Mouse (Mus musculus): Measurements from ENCODE around the gene Wdr20. TPM values are rescaled to one million over a fixed set of nuclear protein-coding genes. Genes with fewer than 3 reads are reported as not detected.

The Wdr20 gene
- total and polyA plus RNA-seq, 2 experiments from 2014 or later = 16.2 to 38.7 TPM

- DNase-seq (ENCODE audit: low spot score) (peak; percentile 97), ATAC-seq (ENCODE audit: low FRiP score) (peak; percentile 95)
- TF ChIP-seq CTCF (IDR thresholded peaks at IDR 0.05) = no peak
- H3K36me3 ChIP-seq (ENCODE audit: insufficient read depth, low read length) = peaks cover 9% of the 10 kb centered on the region; the same call in 1 of the 2 replicates
- H3K27me3 ChIP-seq (ENCODE audit: insufficient read depth, low read length) = no peaks in the 10 kb centered on the region
- no peaks in the 10 kb centered on the region; the same call in 1 of the 2 replicates for H3K4me1 ChIP-seq (ENCODE audit: insufficient read depth, low read length)
- peak overlapping the region; percentile 99 for H3K4me3 ChIP-seq (ENCODE audit: low read depth, low read length)
- WGBS = under 1% methylated on average over 80 of the region's 89 CpGs
- peak overlapping the region; percentile 99 for H3K27ac ChIP-seq (ENCODE audit: low read depth, low read length)
- H3K9me3 ChIP-seq (ENCODE audit: low read length) = no peaks in the 10 kb centered on the region
- peak overlapping the region; percentile 78 for H3K4me2 ChIP-seq (ENCODE audit: low read depth, low read length, poor library complexity, severe bottlenecking)
- H3K9ac ChIP-seq (replicated peaks; ENCODE audit: low read length, poor library complexity, severe bottlenecking) = peak overlapping the region; percentile 100
These were observed 41.4 kb upstream of the Wdr20 start for GRCm38 (mm10) chr12:110696173-110696974.

- 47% methylated on average over 9 of the region's 9 CpGs for WGBS
- Histone ChIP-seq H3K27ac (ENCODE audit: low read depth, low read length) (peak overlapping the region; percentile 99), H3K4me2 (ENCODE audit: low read depth, low read length, poor library complexity, severe bottlenecking) (peak overlapping the region; percentile 78), H3K4me1 (ENCODE audit: insufficient read depth, low read length) (no peaks in the 10 kb centered on the region; the same call in 1 of the 2 replicates), H3K9ac (replicated peaks; ENCODE audit: low read length, poor library complexity, severe bottlenecking) (peak overlapping the region; percentile 75), H3K9me3 (ENCODE audit: low read length) (no peaks in the 10 kb centered on the region), H3K4me3 (ENCODE audit: low read depth, low read length) (peak overlapping the region; percentile 99), H3K36me3 (ENCODE audit: insufficient read depth, low read length) (0 out of 2 replicates have a peak, but pooled peaks cover 5% of the 10 kb centered on the region), H3K27me3 (ENCODE audit: insufficient read depth, low read length) (no peaks in the 10 kb centered on the region)
- no peak for DNase-seq (ENCODE audit: low spot score)
- no peak for TF ChIP-seq CTCF (IDR thresholded peaks at IDR 0.05)
- no peak for ATAC-seq (ENCODE audit: low FRiP score)
These were observed 40.8 kb upstream of the Wdr20 start for GRCm38 (mm10) chr12:110696975-110697400.

GRCm38 (mm10) chr12:110697457-110697856 lies 40.3 kb upstream of the Wdr20 start:
- Histone ChIP-seq H3K27me3 (ENCODE audit: insufficient read depth, low read length) (no peaks in the 10 kb centered on the region), H3K9me3 (ENCODE audit: low read length) (no peaks in the 10 kb centered on the region), H3K4me2 (ENCODE audit: low read depth, low read length, poor library complexity, severe bottlenecking) (no peak overlapping the region), H3K9ac (replicated peaks; ENCODE audit: low read length, poor library complexity, severe bottlenecking) (no peak overlapping the region), H3K27ac (ENCODE audit: low read depth, low read length) (no peak overlapping the region), H3K4me1 (ENCODE audit: insufficient read depth, low read length) (no peaks in the 10 kb centered on the region; the same call in 1 of the 2 replicates), H3K36me3 (ENCODE audit: insufficient read depth, low read length) (0 out of 2 replicates have a peak, but pooled peaks cover 5% of the 10 kb centered on the region), H3K4me3 (ENCODE audit: low read depth, low read length) (no peak overlapping the region)
- DNase-seq (ENCODE audit: low spot score) (no peak), ATAC-seq (ENCODE audit: low FRiP score) (no peak)
- WGBS = 71% methylated on average over 5 of the region's 5 CpGs
- TF ChIP-seq CTCF (IDR thresholded peaks at IDR 0.05) = no peak

- H3K4me2 ChIP-seq (ENCODE audit: low read depth, low read length, poor library complexity, severe bottlenecking) = no peak overlapping the region
These were observed 39.7 kb upstream of the Wdr20 start for GRCm38 (mm10) chr12:110698080-110698479.

GRCm38 (mm10) chr12:110698523-110699170 lies 39.1 kb upstream of the Wdr20 start:
- ATAC-seq (ENCODE audit: low FRiP score) (no peak), DNase-seq (ENCODE audit: low spot score) (no peak)
- Histone ChIP-seq H3K9me3 (ENCODE audit: low read length) (no peaks in the 10 kb centered on the region), H3K9ac (replicated peaks; ENCODE audit: low read length, poor library complexity, severe bottlenecking) (no peak overlapping the region), H3K4me2 (ENCODE audit: low read depth, low read length, poor library complexity, severe bottlenecking) (no peak overlapping the region), H3K4me3 (ENCODE audit: low read depth, low read length) (no peak overlapping the region), H3K27ac (ENCODE audit: low read depth, low read length) (no peak overlapping the region), H3K4me1 (ENCODE audit: insufficient read depth, low read length) (no peaks in the 10 kb centered on the region; the same call in 1 of the 2 replicates), H3K27me3 (ENCODE audit: insufficient read depth, low read length) (no peaks in the 10 kb centered on the region), H3K36me3 (ENCODE audit: insufficient read depth, low read length) (0 out of 2 replicates have a peak, but pooled peaks cover 5% of the 10 kb centered on the region)
- TF ChIP-seq CTCF (IDR thresholded peaks at IDR 0.05) = no peak
- WGBS = 47% methylated on average over 15 of the region's 15 CpGs

More at GRCm38 (mm10) chr12:110698080-110698479, 39.7 kb upstream of the Wdr20 start:
- Histone ChIP-seq H3K9me3 (ENCODE audit: low read length) (no peaks in the 10 kb centered on the region), H3K27ac (ENCODE audit: low read depth, low read length) (no peak overlapping the region), H3K4me1 (ENCODE audit: insufficient read depth, low read length) (no peaks in the 10 kb centered on the region; the same call in 1 of the 2 replicates), H3K9ac (replicated peaks; ENCODE audit: low read length, poor library complexity, severe bottlenecking) (no peak overlapping the region), H3K27me3 (ENCODE audit: insufficient read depth, low read length) (no peaks in the 10 kb centered on the region), H3K4me3 (ENCODE audit: low read depth, low read length) (no peak overlapping the region), H3K36me3 (ENCODE audit: insufficient read depth, low read length) (0 out of 2 replicates have a peak, but pooled peaks cover 5% of the 10 kb centered on the region)
- no peak for ATAC-seq (ENCODE audit: low FRiP score)
- DNase-seq (ENCODE audit: low spot score) = no peak
- 90% methylated on average over 1 of the region's 1 CpGs for whole genome bisulfite sequencing
- no peak for TF ChIP-seq CTCF (IDR thresholded peaks at IDR 0.05)
